In genomic region chr9:69691756-69692155, GRCm38 (mm10) we compare ENCODE assay signal across 28 mouse cellular contexts.
"Had no signal": no experiment of that assay in that cellular context is flagged by ENCODE, and none has a peak within 500 bp of the region (broad histone marks: within the 10 kb centered on the region; RNA-seq: fewer than 3 reads in every experiment).

No protein-coding gene starts in this region.

- H3K9ac ChIP-seq: embryonic facial prominence, embryonic 12.5 days; embryonic facial prominence, embryonic 13.5 days; embryonic facial prominence, embryonic 15.5 days; forebrain, embryonic 12.5 days; forebrain, embryonic 13.5 days; forebrain, embryonic 15.5 days; forebrain, postnatal 0 days had no signal

- H3K4me1 ChIP-seq: embryonic facial prominence, embryonic 12.5 days; embryonic facial prominence, embryonic 13.5 days; embryonic facial prominence, embryonic 15.5 days had no signal

- H3K36me3 ChIP-seq: embryonic facial prominence, embryonic 10.5 days; embryonic facial prominence, embryonic 12.5 days; embryonic facial prominence, embryonic 13.5 days; embryonic facial prominence, embryonic 15.5 days; forebrain, embryonic 10.5 days; forebrain, embryonic 12.5 days; forebrain, embryonic 15.5 days had no signal

- H3K27me3 ChIP-seq: embryonic facial prominence, embryonic 12.5 days; embryonic facial prominence, embryonic 13.5 days; embryonic facial prominence, embryonic 15.5 days; forebrain, embryonic 15.5 days had no signal

- ATAC-seq: forebrain, embryonic 13.5 days; forebrain, embryonic 14.5 days; forebrain, embryonic 15.5 days; forebrain, embryonic 16.5 days; forebrain, postnatal 0 days had no signal

- H3K27ac ChIP-seq: embryonic facial prominence, embryonic 10.5 days; embryonic facial prominence, embryonic 12.5 days; embryonic facial prominence, embryonic 13.5 days; embryonic facial prominence, embryonic 15.5 days; forebrain, embryonic 10.5 days; forebrain, embryonic 12.5 days; forebrain, embryonic 13.5 days; forebrain, embryonic 15.5 days; gastrocnemius, adult 2 months had no signal

- H3K4me3 ChIP-seq: embryonic facial prominence, embryonic 10.5 days; embryonic facial prominence, embryonic 12.5 days; embryonic facial prominence, embryonic 13.5 days; embryonic facial prominence, embryonic 15.5 days; erythroblast, embryonic 14.5 days; forebrain, embryonic 10.5 days; forebrain, embryonic 12.5 days; forebrain, embryonic 13.5 days; forebrain, embryonic 15.5 days; gastrocnemius, adult 2 months had no signal

- H3K4me2 ChIP-seq: embryonic facial prominence, embryonic 12.5 days; embryonic facial prominence, embryonic 13.5 days; embryonic facial prominence, embryonic 15.5 days; forebrain, embryonic 12.5 days; forebrain, embryonic 13.5 days; forebrain, embryonic 15.5 days had no signal

- DNase-seq: cerebellum, adult 18-20 months; cerebellum, adult 2 months; cerebellum, adult 8-10 months; cerebellum, adult 9-10 months; cerebellum, adult 9-11 months; cerebellum, postnatal 10 days; cerebellum, postnatal 14 days; cerebellum, postnatal 25 days; cerebellum, postnatal 36 days; embryo, embryonic 11 days; forebrain, postnatal 0 days; gastrocnemius, adult 2 months; gastrocnemius, postnatal 10 days; gastrocnemius, postnatal 14 days; gastrocnemius, postnatal 25 days; gastrocnemius, postnatal 36 days; heart, adult 18-20 months had no signal

- H3K9me3 ChIP-seq: embryonic facial prominence, embryonic 10.5 days; embryonic facial prominence, embryonic 12.5 days; embryonic facial prominence, embryonic 13.5 days; embryonic facial prominence, embryonic 15.5 days; forebrain, embryonic 10.5 days; forebrain, embryonic 12.5 days; forebrain, embryonic 13.5 days; forebrain, embryonic 15.5 days had no signal
